Mouse (Mus musculus) ES-Bruce4 (cell line): ENCODE data around the gene Vps50. TPM values are rescaled to one million over a fixed set of nuclear protein-coding genes. Genes with fewer than 3 reads are reported as not detected.
"Not testable (repeated sequence)": the region's sequence is repeated elsewhere in the genome, so short reads cannot be mapped to it uniquely, and the experiment has no call there.

ENCODE experiments used
- H3K27ac ChIP-seq: 2 replicates; pipeline ENCODE4 v1.5.1; 2012; ENCODE audit warnings: low read length, inconsistent platforms; ENCODE audit not compliant: insufficient read depth
- H3K27me3 ChIP-seq: 2 replicates; pipeline ENCODE4 v1.6.1; 2012; ENCODE audit warnings: mild to moderate bottlenecking, low read length, inconsistent platforms; ENCODE audit not compliant: control insufficient read depth, poor library complexity, insufficient read depth, severe bottlenecking
- H3K36me3 ChIP-seq: 2 replicates; pipeline ENCODE4 v1.6.1; 2012; ENCODE audit warnings: inconsistent platforms, mild to moderate bottlenecking, low read length, moderate library complexity; ENCODE audit not compliant: control insufficient read depth, poor library complexity, insufficient read depth, severe bottlenecking
- H3K4me1 ChIP-seq: one replicate; pipeline ENCODE4 v1.8.1; 2011; ENCODE audit warnings: low read length; ENCODE audit not compliant: control insufficient read depth, insufficient read depth
- H3K4me3 ChIP-seq: 2 replicates; pipeline ENCODE4 v1.5.1; 2011; ENCODE audit warnings: low read depth, mild to moderate bottlenecking, low read length
- H3K9ac ChIP-seq: 2 replicates; pipeline ENCODE4 v1.6.1; 2012; ENCODE audit warnings: low read depth, mild to moderate bottlenecking, inconsistent platforms; ENCODE audit not compliant: poor library complexity, severe bottlenecking
- H3K9me3 ChIP-seq: replicated peaks from 2 replicates; pipeline ENCODE4 v1.6.1; 2012; ENCODE audit warnings: mild to moderate bottlenecking, low read length, inconsistent platforms; ENCODE audit not compliant: control insufficient read depth, poor library complexity, insufficient read depth, severe bottlenecking
- CTCF ChIP-seq: IDR thresholded peaks from one replicate; pipeline ENCODE4 v1.8.1; 2011; ENCODE audit warnings: low read depth, low read length
- EP300 ChIP-seq: IDR thresholded peaks from 2 replicates; pipeline ENCODE4 v1.6.1; 2011; ENCODE audit warnings: low read depth, low read length; ENCODE audit not compliant: insufficient read depth
- POLR2A ChIP-seq: IDR thresholded peaks from one replicate; pipeline ENCODE4 v1.8.1; 2011; ENCODE audit warnings: low read length; ENCODE audit not compliant: insufficient read depth
- polyA plus RNA-seq: library from polyadenylated mRNA; stranded (reverse); fragments of >200 nt; gene quantifications from 2 replicates; pipeline ENCODE4 v1.2.4, GENCODE M21; 2011; ENCODE audit warnings: low read depth; ENCODE audit not compliant: missing spikeins, insufficient read depth, insufficient read length

The Vps50 gene
- polyA plus RNA-seq, 1 experiment = 29.1 TPM

DNA sequence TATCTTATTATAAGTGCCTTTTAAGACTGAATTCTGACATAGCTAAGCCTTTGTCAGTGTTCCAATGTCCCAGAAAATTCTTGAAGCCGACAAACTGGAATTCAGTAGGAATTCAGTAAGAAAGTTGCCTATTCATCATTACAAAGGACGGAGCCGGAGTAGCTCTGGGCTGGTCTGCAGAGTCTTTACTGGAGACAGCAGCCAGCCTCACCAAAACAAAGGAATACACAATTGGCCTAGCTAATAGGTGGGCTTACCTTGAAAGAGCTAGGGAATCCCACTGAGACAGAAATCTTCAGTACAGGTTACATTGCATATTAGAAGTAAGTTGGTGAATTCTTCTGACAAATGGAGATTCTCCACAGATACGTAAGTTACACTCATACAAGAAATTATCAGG lies 59.0 kb downstream of the Vps50 start:
- H3K4me1 ChIP-seq = no peaks in the 10 kb centered on the region
- H3K36me3 ChIP-seq = no peaks in the 10 kb centered on the region
- H3K27me3 ChIP-seq = no peaks in the 10 kb centered on the region
- no peak overlapping the region for H3K9ac ChIP-seq
- H3K4me3 ChIP-seq = no peak overlapping the region
- peaks cover 8% of the 10 kb centered on the region for H3K9me3 ChIP-seq
- TF ChIP-seq CTCF (no peak), POLR2A (no peak), EP300 (0 out of 2 replicates have a peak, but pooled peaks have one; percentile 26)
- H3K27ac ChIP-seq = peak overlapping the region; percentile 13; the same call in 1 of the 2 replicates

DNA sequence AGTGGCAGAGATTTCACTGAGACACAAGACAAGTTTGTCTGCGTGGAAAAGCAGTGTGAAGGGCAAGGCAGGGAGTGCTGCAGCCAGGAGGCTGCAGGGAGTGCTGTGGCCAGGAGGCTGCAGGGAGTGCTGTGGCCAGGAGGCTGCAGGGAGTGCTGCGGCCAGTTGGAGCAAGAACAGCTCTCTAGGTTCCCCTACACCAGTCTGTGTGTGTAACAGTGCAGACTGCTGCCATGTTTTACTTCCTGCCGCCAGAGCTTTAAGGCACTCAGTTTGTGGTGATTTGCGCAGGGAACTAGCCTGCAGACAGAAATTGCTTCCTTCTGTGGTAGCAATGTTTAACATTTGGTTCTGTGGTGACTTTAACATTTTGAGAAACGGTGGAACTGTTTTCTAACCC lies 61.8 kb downstream of the Vps50 start:
- Histone ChIP-seq H3K27me3 (no peaks in the 10 kb centered on the region), H3K9ac (no peak overlapping the region), H3K36me3 (no peaks in the 10 kb centered on the region), H3K4me3 (no peak overlapping the region), H3K27ac (no peak overlapping the region), H3K9me3 (peaks cover 8% of the 10 kb centered on the region), H3K4me1 (no peaks in the 10 kb centered on the region)
- TF ChIP-seq CTCF = no peak
- no peak for TF ChIP-seq EP300
- no peak for TF ChIP-seq POLR2A

- TF ChIP-seq POLR2A (no peak), EP300 (no peak), CTCF (no peak)
- Histone ChIP-seq H3K27me3 (no peaks in the 10 kb centered on the region), H3K4me3 (no peak overlapping the region), H3K4me1 (no peaks in the 10 kb centered on the region), H3K36me3 (no peaks in the 10 kb centered on the region), H3K9me3 (peaks cover 8% of the 10 kb centered on the region), H3K27ac (no peak overlapping the region), H3K9ac (no peak overlapping the region)
Measured at GRCm38 (mm10) chr6:3562301-3562700, 64.1 kb downstream of the Vps50 start.

DNA sequence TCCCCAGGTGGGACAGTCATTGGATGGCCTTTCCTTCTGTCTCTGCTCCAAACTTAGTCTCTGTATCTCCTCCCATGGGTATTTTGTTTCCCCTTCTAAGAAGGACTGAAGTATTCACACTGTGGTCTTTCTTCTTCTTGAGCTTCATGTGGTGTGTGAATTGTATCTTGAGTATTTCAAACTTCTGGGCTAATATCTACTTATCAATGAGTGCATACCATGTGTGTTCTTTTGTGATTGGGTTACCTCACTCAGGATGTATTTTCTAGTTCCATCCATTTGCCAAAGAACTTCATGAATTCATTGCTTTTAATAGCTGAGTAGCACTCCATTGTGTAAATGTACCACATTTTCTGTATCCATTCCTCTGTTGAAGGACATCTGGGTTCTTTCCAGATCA lies 65.9 kb downstream of the Vps50 start:
- not testable (repeated sequence) for H3K9me3 ChIP-seq, H3K9ac ChIP-seq, H3K27me3 ChIP-seq, H3K36me3 ChIP-seq, H3K27ac ChIP-seq, H3K4me1 ChIP-seq, H3K4me3 ChIP-seq

DNA sequence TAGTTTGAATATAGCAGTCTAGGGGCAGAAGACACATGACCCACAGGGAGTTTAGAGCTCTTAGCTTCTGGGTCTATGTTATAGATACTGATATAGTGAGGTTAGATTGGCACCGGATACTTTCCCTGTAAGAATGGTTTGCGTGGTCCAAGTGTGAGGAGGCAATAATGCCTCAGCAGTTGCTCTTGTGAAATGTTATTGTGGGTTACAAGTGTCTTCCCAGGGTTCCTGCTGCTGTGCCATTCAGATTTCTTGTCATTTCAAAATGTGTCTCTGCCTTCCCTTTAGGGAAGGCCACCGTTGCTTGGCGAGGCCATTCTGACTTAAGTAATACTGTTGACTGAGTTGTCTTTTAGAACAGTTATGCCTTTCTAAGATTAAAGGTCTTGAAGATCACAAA lies 66.8 kb downstream of the Vps50 start:
- Histone ChIP-seq H3K27me3 (no peaks in the 10 kb centered on the region), H3K9ac (no peak overlapping the region), H3K27ac (no peak overlapping the region), H3K4me1 (no peaks in the 10 kb centered on the region), H3K9me3 (no peaks in the 10 kb centered on the region), H3K4me3 (no peak overlapping the region), H3K36me3 (no peaks in the 10 kb centered on the region)
- TF ChIP-seq EP300 (no peak), CTCF (no peak), POLR2A (no peak)

GRCm38 (mm10) chr6:3565667-3566066 lies 67.5 kb downstream of the Vps50 start:
- Histone ChIP-seq H3K27me3 (no peaks in the 10 kb centered on the region), H3K27ac (no peak overlapping the region), H3K4me3 (no peak overlapping the region), H3K9ac (no peak overlapping the region), H3K36me3 (no peaks in the 10 kb centered on the region), H3K4me1 (no peaks in the 10 kb centered on the region), H3K9me3 (no peaks in the 10 kb centered on the region)
- no peak for TF ChIP-seq CTCF
- no peak for TF ChIP-seq POLR2A
- TF ChIP-seq EP300 = no peak
